Comparison of ENCODE assay signal across 8 mouse cellular contexts in the genomic region with DNA sequence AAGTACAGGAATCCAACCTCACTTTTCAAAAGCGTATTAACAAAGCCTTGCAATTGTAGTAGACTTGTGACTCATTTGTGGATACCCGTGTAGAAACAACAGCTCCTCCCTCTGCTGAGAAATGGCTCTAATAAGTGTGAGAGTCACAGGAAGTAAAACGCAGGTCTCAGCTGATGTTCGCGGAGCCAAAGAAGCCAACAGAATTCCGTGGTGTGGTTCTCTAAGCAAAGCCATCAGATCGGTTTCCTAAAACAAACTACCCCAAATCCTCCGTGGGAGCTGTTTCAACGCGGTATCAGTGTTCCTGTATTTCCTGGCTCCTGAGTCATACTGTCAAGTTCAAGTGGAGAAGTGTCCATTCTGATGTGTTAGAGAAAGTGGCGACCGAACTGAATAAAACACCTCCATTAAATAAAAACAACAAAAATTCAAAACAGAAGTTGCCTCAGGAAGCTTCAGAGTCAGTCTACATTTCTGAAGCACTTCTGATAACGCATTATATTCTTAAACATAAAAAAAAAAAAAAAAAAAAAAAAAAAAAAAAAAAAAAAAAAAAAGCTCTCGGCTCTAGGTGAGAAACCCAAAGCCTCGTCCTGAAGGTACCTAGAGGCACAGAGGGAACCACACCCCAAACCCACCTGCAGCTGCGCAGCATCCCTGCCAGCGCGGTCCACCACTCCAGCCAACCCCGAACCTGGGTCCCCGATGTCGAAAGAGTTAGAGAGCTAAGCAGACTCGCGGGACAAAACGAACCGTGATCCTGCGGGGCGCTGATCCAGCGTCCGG. TPM values are rescaled to one million over a fixed set of nuclear protein-coding genes. Genes with fewer than 3 reads are reported as not detected.
DNase-seq lines count a peak whose midpoint lies in the region; ATAC-seq and TF ChIP-seq lines count a peak whose summit lies in the region.

No protein-coding gene starts in this region.

- 0 out of 2 replicates have a peak, but pooled peaks have one; percentile 14 for ATAC-seq in kidney, postnatal 0 days (replicated peaks; ENCODE audit: low FRiP score, low read depth)
- ATAC-seq in embryonic facial prominence, embryonic 15.5 days (ENCODE audit: insufficient number of reproducible peaks, low FRiP score, low TSS enrichment, low read depth): peak; percentile 46; the same call in 1 of the 2 replicates
- no peak; the same call in 1 of the 2 replicates for ATAC-seq in hindbrain, postnatal 0 days
- ATAC-seq in megakaryocyte progenitor cell, adult 5-6 weeks (replicated peaks; ENCODE audit: poor library complexity): 0 out of 2 replicates have a peak, but pooled peaks have one; percentile 18

- DNase-seq in kidney, postnatal 0 days (ENCODE audit: low spot score): peak; percentile 54
- DNase-seq in kidney, postnatal 25 days: no peak
- peak; percentile 58 for DNase-seq in MEL-GATA-1-ER (ENCODE audit: extremely low read depth, low read depth)
- peak; percentile 16 for DNase-seq in hindbrain, postnatal 0 days (ENCODE audit: low spot score)
- no peak for DNase-seq in ovary, adult 18-20 months (ENCODE audit: low spot score)
- DNase-seq in urinary bladder, postnatal 25 days (ENCODE audit: low spot score): no peak

- no peaks in the 10 kb centered on the region for H3K4me1 ChIP-seq in kidney, postnatal 0 days (replicated peaks; ENCODE audit: insufficient read depth, low read length)
- no peaks in the 10 kb centered on the region for H3K4me1 ChIP-seq in embryonic facial prominence, embryonic 15.5 days
- H3K4me1 ChIP-seq in hindbrain, postnatal 0 days (ENCODE audit: insufficient read depth, low read length): 0 out of 2 replicates have a peak, but pooled peaks cover 3% of the 10 kb centered on the region

- TF ChIP-seq CTCF in kidney, postnatal 0 days (IDR thresholded peaks at IDR 0.05; ENCODE audit: low read depth): 0 out of 2 replicates have a peak, but pooled peaks have one; percentile 10
- no peak for TF ChIP-seq CTCF in hindbrain, postnatal 0 days (IDR thresholded peaks at IDR 0.05; ENCODE audit: low read depth)

- H3K9ac ChIP-seq in kidney, postnatal 0 days (ENCODE audit: low read depth, low read length): peak overlapping the region; percentile 65
- H3K9ac ChIP-seq in embryonic facial prominence, embryonic 15.5 days: peak overlapping the region; percentile 48
- peak overlapping the region; percentile 56 for H3K9ac ChIP-seq in hindbrain, postnatal 0 days (replicated peaks; ENCODE audit: low read length)

- peak overlapping the region; percentile 71 for H3K4me3 ChIP-seq in kidney, postnatal 0 days (replicated peaks; ENCODE audit: low read depth, low read length)
- peak overlapping the region; percentile 72 for H3K4me3 ChIP-seq in embryonic facial prominence, embryonic 15.5 days (replicated peaks)
- H3K4me3 ChIP-seq in hindbrain, postnatal 0 days (ENCODE audit: low read length): peak overlapping the region; percentile 85

- no peaks in the 10 kb centered on the region for H3K36me3 ChIP-seq in kidney, postnatal 0 days (ENCODE audit: insufficient read depth, low read length)
- H3K36me3 ChIP-seq in embryonic facial prominence, embryonic 15.5 days: no peaks in the 10 kb centered on the region
- no peaks in the 10 kb centered on the region for H3K36me3 ChIP-seq in hindbrain, postnatal 0 days (ENCODE audit: insufficient read depth, low read length)

- H3K27ac ChIP-seq in kidney, postnatal 0 days: no peak overlapping the region
- no peak overlapping the region for H3K27ac ChIP-seq in embryonic facial prominence, embryonic 15.5 days (replicated peaks)
- no peak overlapping the region for H3K27ac ChIP-seq in hindbrain, postnatal 0 days

- H3K27me3 ChIP-seq in kidney, postnatal 0 days (ENCODE audit: insufficient read depth, low read length): no peaks in the 10 kb centered on the region
- no peaks in the 10 kb centered on the region for H3K27me3 ChIP-seq in embryonic facial prominence, embryonic 15.5 days
- no peaks in the 10 kb centered on the region for H3K27me3 ChIP-seq in hindbrain, postnatal 0 days (ENCODE audit: insufficient read depth, low read length)

- no peaks in the 10 kb centered on the region for H3K9me3 ChIP-seq in kidney, postnatal 0 days (replicated peaks; ENCODE audit: low read length)
- no peaks in the 10 kb centered on the region for H3K9me3 ChIP-seq in embryonic facial prominence, embryonic 15.5 days (replicated peaks)
- H3K9me3 ChIP-seq in hindbrain, postnatal 0 days (ENCODE audit: low read length): no peaks in the 10 kb centered on the region

- peak overlapping the region; percentile 93 for H3K4me2 ChIP-seq in kidney, postnatal 0 days (ENCODE audit: low read length)
- peak overlapping the region; percentile 87 for H3K4me2 ChIP-seq in embryonic facial prominence, embryonic 15.5 days (replicated peaks)
- peak overlapping the region; percentile 98 for H3K4me2 ChIP-seq in hindbrain, postnatal 0 days (ENCODE audit: low read depth, low read length)

- 5% methylated on average over 29 of the region's 29 CpGs for WGBS in kidney, postnatal 0 days
- WGBS in embryonic facial prominence, embryonic 15.5 days: 6% methylated on average over 29 of the region's 29 CpGs
- 5% methylated on average over 29 of the region's 29 CpGs for WGBS in hindbrain, postnatal 0 days

RNA-seq across cellular contexts. Expression of a gene that starts 0.5 kb away (rescaled TPM):
- 1.6 and 2.4 TPM in 2 replicates for polyA plus RNA-seq in kidney, postnatal 0 days (2015; fragmentation: Nextera tagmentation; extraction: Ambion mirVana)
- 5.6 and 6.8 TPM in 2 replicates for polyA plus RNA-seq in embryonic facial prominence, embryonic 15.5 days (2015; fragmentation: Nextera tagmentation; extraction: Ambion mirVana)
- total RNA-seq in hindbrain, postnatal 0 days (2014; rRNA removed): 1.3 and 2.4 TPM in 2 replicates
- polyA plus RNA-seq in hindbrain, postnatal 0 days (2015; fragmentation: Nextera tagmentation; extraction: Ambion mirVana): 0.91 and 1.4 TPM in 2 replicates
- 5.1 and 7.6 TPM in 2 replicates for total RNA-seq in megakaryocyte progenitor cell, adult 5-6 weeks (2015)
- total RNA-seq in megakaryocyte progenitor cell, adult 5-6 weeks (2017): 5.7 and 6.8 TPM in 2 replicates

RNA-seq across cellular contexts. Expression of a gene that starts 41.6 kb away (rescaled TPM):
- 36.5 and 37.2 TPM in 2 replicates for polyA plus RNA-seq in kidney, postnatal 0 days (2015; fragmentation: Nextera tagmentation; extraction: Ambion mirVana)
- polyA plus RNA-seq in embryonic facial prominence, embryonic 15.5 days (2015; fragmentation: Nextera tagmentation; extraction: Ambion mirVana): 35.0 and 35.4 TPM in 2 replicates
- total RNA-seq in hindbrain, postnatal 0 days (2014; rRNA removed): 18.8 and 27.7 TPM in 2 replicates
- polyA plus RNA-seq in hindbrain, postnatal 0 days (2015; fragmentation: Nextera tagmentation; extraction: Ambion mirVana): 27.6 and 28.0 TPM in 2 replicates
- total RNA-seq in megakaryocyte progenitor cell, adult 5-6 weeks (2015): 17.4 and 18.7 TPM in 2 replicates
- 23.3 and 23.4 TPM in 2 replicates for total RNA-seq in megakaryocyte progenitor cell, adult 5-6 weeks (2017)

Comparison
In these comparisons a context has a peak if more than half of its experiments do, and no peak if none do; other contexts are left out.
1. DNase-seq: peak in kidney, postnatal 0 days (single experiment), MEL-GATA-1-ER (single experiment) and hindbrain, postnatal 0 days (single experiment); none in kidney, postnatal 25 days (0 of 2), ovary, adult 18-20 months (single experiment) and urinary bladder, postnatal 25 days (single experiment).
2. Peak in every context shown above with its lines, with median percentiles within 50 percentile points of each other: H3K4me2 ChIP-seq, H3K4me3 ChIP-seq and H3K9ac ChIP-seq.